Mouse (Mus musculus) gastrocnemius, adult 2 months (tissue): ENCODE measurements at regions not wholly inside any gene's neighbourhood (a gene's known extent, or its start where the extent isn't known, plus 50 kb on each side); places are given as distances from the start of the nearest gene placed in this dataset.
A peak's percentile ranks its signal among the peaks of the same experiment; 100 is the strongest.

ENCODE experiments used
- DNase-seq: peaks from one replicate; pipeline ENCODE4 v3.0.0; 2022
- H3K27ac ChIP-seq: fragments of 200-600 bp; 2 replicates; pipeline ENCODE4 v1.8.1; 2022; ENCODE audit warnings: mild to moderate bottlenecking
- H3K4me3 ChIP-seq: fragments of 200-600 bp; 2 replicates; pipeline ENCODE4 v1.8.1; 2022; ENCODE audit warnings: mild to moderate bottlenecking, moderate library complexity
- CTCF ChIP-seq: fragments of 200-600 bp; IDR thresholded peaks from 2 replicates; pipeline ENCODE4 v1.8.1; 2022; ENCODE audit warnings: antibody characterized with exemption, mild to moderate bottlenecking, moderate library complexity
- intact Hi-C: fragments of 180-260 bp; cut with DNase I; formaldehyde crosslinking; loops from one replicate; pipeline ENCODE4 v1.15.1; 2025

DNA sequence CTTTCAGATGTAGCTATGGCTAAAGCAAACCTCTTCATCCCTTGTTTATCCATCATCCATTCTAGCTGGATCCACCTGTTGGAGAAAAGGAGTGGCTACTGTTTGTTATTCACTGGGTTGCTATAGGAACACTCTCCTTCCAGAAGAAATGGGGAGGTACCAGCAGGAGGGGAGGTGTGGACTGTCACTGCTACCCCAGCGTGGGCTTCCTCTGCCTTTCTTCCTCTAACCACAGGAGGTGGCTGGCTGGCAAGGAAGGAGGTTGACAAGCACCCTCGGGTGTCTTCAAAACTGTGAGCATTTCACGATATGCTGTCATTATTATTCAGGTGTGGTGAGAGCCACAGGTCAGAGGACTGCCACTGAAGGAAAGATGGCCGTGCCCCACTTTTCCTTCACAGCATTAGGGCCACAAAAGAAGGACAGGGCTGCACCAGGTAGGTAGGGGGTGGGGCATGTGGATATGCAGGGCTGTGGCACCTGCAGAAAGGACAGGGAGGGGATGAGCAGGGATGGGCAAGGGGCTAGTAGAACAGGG, 122.2 kb downstream of the Plxna1 start:
- TF ChIP-seq CTCF, result no peak
- intact Hi-C loops, result loop anchor here (10.0 kb wide), 1 partner anchor 315 kb away; no protein-coding TSS in a partner anchor
- no peak overlapping the region for H3K4me3 ChIP-seq
- no peak for DNase-seq
- no peak overlapping the region for H3K27ac ChIP-seq

- DNase-seq, result no peak
- intact Hi-C loops, result loop anchor here (10.0 kb wide), 1 partner anchor 312 kb away; no protein-coding TSS in a partner anchor
- no peak for TF ChIP-seq CTCF
- no peak overlapping the region for H3K27ac ChIP-seq
- H3K4me3 ChIP-seq, result no peak overlapping the region
Measured at GRCm38 (mm10) chr6:89242371-89243288, 119.8 kb downstream of the Plxna1 start.

DNA sequence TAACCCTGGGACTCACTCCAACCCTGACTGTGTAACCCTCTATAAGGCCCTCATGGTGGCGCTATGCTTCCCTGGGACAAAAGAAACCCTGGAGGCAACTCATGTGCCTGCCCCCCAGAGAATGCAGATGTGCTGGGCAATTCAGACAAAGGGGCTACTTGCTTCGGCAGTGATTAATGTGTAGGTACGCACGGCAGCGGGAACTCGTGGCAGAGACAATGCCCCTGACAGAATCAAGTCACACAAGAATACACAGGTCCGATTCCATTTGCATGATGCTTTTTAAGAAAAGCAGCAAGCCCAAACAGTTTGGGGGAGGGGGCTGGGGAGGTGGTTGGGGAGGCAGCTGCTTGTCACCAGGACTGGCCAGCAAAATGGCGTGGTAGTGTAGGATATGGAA, 116.9 kb downstream of the Plxna1 start:
- no peak overlapping the region for H3K4me3 ChIP-seq
- H3K27ac ChIP-seq, result no peak overlapping the region
- DNase-seq, result no peak
- intact Hi-C loops, result loop anchor here (10.0 kb wide), 1 partner anchor 309 kb away; no protein-coding TSS in a partner anchor
- TF ChIP-seq CTCF, result no peak

DNA sequence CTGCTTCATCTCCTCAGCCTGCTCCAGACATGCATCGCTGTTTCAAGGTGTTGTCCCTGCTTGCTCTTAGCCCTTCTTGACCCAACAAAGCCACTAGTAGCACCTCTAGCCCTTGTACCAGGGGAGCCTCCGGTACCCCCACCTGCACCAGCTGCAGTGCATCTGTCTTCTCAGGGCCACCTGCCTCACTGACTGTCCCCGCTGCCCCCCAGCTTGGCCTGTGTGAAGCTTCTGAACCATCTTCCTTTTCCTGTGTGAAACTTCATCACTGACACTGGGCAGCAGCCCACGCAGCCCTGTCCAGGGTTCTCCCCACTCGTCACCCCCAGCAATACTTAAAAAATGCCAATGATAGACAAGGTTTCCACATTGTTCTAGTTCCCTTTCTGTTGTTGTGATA, 116.2 kb downstream of the Plxna1 start:
- intact Hi-C loops, result loop anchor here (10.0 kb wide), 1 partner anchor 309 kb away; no protein-coding TSS in a partner anchor
- no peak overlapping the region for H3K4me3 ChIP-seq

DNA sequence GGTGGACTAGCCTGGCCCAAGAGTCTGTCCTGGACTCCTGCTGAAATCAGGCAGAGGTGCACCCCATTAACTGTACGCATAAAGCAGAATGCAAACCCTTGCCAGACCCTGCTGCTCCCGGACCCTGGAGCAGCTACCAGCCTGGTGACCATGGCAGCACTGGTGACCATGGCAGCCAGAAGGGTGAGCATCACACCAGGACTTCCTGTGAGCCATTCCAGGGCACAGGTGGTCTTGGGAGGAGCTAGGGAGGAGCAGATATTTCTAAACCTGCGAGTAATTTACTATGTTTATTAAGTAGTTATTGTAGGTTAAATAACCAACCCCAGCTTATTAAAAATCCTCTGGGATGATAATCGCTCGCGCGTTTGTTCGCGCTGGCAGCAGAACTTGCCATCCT, 113.8 kb downstream of the Plxna1 start:
- no peak overlapping the region for H3K27ac ChIP-seq
- no peak for TF ChIP-seq CTCF
- no peak overlapping the region for H3K4me3 ChIP-seq
- DNase-seq, result no peak
- intact Hi-C loops, result loop anchor here (10.0 kb wide), 1 partner anchor 306 kb away; no protein-coding TSS in a partner anchor

More for the DNA sequence above, 116.2 kb downstream of the Plxna1 start:
- H3K27ac ChIP-seq, result no peak overlapping the region
- no peak for TF ChIP-seq CTCF
- DNase-seq, result no peak

DNA sequence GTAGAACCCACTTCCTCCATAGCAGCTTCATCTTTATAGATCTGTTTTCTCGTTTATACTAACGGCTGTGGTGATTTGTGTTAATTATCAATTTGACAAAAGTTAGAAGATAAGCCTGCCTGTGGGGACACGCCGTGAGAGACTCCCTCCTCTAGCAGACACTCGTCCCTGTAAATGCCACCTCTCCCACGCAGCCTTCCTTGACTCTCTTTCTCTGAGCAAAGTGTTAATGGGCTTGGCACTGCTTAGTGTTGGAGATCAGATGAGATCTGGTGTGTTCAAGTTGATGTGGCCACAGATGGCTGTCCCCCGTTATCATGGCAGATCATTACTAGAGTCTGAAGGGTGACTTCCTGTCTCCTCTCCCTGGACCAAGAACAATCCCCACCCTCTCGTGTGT, 113.1 kb downstream of the Plxna1 start:
- TF ChIP-seq CTCF, result no peak
- Histone ChIP-seq H3K4me3 (no peak overlapping the region), H3K27ac (no peak overlapping the region)
- intact Hi-C loops, result loop anchor here (10.0 kb wide), 1 partner anchor 305 kb away; no protein-coding TSS in a partner anchor
- DNase-seq, result no peak

DNA sequence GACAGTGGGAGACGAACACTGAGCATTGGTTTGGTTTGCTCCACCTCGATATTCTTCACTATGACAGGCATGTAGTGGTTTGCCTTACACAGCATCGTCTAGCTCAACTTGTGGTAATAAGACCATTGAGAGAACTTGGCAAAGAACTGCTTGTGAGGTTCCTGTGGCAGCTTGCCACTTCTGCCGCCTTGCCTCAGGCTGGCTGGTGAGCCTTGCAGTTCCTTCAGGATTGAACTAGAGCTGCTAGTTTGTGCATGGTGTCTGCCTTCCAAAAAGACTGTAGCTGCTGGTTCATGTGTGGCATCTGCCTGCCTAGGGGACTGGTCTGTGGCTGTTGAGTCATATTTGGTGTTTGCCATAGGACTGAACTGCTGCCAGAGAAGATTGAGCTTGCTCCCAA, 110.8 kb downstream of the Plxna1 start:
- TF ChIP-seq CTCF, result no peak
- Histone ChIP-seq H3K4me3 (no peak overlapping the region), H3K27ac (no peak overlapping the region)
- DNase-seq, result no peak
- intact Hi-C loops, result no loop called here

GRCm38 (mm10) chr6:89256022-89256421, 106.4 kb downstream of the Plxna1 start:
- intact Hi-C loops, result no loop called here
- no peak for TF ChIP-seq CTCF
- H3K27ac ChIP-seq, result no peak overlapping the region

GRCm38 (mm10) chr6:89256630-89257292, 105.7 kb downstream of the Plxna1 start:
- no peak for DNase-seq
- intact Hi-C loops, result no loop called here
- TF ChIP-seq CTCF, result no peak

More at GRCm38 (mm10) chr6:89256022-89256421, 106.4 kb downstream of the Plxna1 start:
- DNase-seq, result no peak
- H3K4me3 ChIP-seq, result no peak overlapping the region

DNA sequence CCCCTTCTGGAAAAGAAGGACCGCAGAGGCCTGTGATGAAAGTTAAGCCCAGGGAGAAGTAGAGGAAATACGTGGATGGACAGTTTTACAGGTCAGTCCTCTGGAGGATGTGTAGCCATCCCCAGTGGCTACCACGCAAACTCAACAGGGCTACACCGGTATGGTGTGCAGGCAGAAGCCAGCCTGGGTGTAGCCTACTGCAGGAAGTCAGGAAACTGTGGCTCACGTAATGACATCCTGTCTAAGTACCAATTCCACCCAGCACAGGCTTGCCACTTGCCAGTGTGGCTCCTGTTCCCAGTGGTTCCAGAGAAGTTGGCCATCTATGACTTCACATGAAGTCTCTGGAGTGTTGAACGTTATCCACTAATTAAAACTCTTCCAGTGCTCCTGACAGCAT, 105.0 kb downstream of the Plxna1 start:
- Histone ChIP-seq H3K27ac (peak overlapping the region; percentile 43; the same call in 1 of the 2 replicates), H3K4me3 (no peak overlapping the region)
- DNase-seq, result no peak
- TF ChIP-seq CTCF, result no peak
- intact Hi-C loops, result no loop called here

More at GRCm38 (mm10) chr6:89256630-89257292, 105.7 kb downstream of the Plxna1 start:
- Histone ChIP-seq H3K27ac (no peak overlapping the region), H3K4me3 (no peak overlapping the region)

GRCm38 (mm10) chr6:89258140-89258539, 104.3 kb downstream of the Plxna1 start:
- peak; percentile 44 for DNase-seq
- Histone ChIP-seq H3K27ac (peak overlapping the region; percentile 43; the same call in 1 of the 2 replicates), H3K4me3 (no peak overlapping the region)
- intact Hi-C loops, result no loop called here
- no peak for TF ChIP-seq CTCF

DNA sequence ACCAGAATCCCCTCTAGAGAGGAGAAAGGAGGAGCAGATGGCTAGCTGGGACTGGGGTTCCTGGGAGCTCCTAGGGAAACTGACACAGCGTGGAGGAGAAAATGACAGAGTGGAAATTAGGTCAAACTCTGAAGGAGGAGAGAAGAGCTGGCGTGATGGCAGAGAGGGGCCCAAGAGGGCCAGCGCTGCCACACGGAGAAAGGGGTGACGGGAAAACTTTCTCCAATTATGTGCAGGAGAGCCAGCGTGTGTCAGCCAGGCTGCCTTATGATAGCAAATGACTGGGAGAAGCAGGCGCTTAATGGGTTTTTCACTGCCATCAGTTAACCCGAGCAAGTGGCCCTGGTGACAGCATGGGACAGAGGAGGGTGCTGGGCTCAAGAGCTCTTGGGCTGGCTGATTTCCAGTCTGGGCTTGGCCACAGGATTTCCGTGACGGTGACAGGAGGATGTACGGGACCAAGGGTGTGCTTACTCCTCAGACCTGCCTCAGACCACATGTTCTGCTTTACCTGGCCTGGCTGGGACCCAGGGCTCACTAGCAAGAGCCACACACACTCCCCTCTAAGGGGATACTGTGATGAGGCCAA, 102.9 kb downstream of the Plxna1 start:
- H3K4me3 ChIP-seq, result no peak overlapping the region
- H3K27ac ChIP-seq, result no peak overlapping the region
- no peak for TF ChIP-seq CTCF
- no peak for DNase-seq
- intact Hi-C loops, result no loop called here

DNA sequence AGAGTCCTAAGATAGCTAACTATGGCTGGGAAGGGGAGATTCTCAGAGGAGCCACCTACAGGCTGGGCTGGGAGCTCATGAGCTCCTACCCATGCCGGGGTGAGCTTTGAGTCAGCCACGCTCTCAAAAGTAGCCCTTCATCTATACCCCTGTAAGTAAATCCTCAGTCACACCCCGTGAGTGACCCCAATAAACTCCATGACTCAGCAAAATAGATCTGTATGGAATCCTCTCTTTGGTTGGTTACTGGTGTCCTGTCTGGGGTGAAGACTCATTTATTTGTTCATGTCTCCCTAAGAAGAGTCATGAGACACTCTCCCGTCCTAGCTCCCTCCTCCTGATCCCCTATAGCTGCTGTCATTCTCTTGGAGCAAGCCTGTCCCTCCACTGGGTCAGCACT, 99.5 kb downstream of the Plxna1 start:
- intact Hi-C loops, result no loop called here
- Histone ChIP-seq H3K27ac (no peak overlapping the region), H3K4me3 (no peak overlapping the region)
- TF ChIP-seq CTCF, result no peak
- DNase-seq, result no peak
